Mouse (Mus musculus): ENCODE measurements at regions not wholly inside any gene's neighbourhood (a gene's known extent, or its start where the extent isn't known, plus 50 kb on each side); places are given as distances from the start of the nearest gene placed in this dataset.
A peak's percentile ranks its signal among the peaks of the same experiment; 100 is the strongest.

DNA sequence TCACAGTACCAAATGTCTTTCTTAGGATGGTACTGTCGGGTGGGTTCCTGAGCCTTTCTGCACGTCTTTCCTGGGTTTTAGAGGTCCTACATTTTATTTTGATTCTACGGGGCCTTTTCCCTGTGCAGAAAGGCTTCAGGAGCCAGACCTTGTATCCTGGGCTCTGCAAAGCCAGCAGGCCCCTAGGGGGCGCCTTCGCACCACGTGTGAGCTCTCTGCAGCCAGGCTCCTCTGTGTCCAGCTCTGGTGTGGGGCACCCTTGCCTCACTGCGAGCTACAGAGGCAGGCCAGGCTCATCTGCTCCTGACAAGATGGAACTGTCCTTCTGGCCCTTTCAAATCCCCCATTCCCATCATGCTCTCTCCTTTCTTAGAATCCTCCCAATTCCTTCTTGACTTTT is 53.3 kb upstream of the Usp3 start:
- Histone ChIP-seq H3K9me3 (ENCODE audit: low read length) (no peaks in the 10 kb centered on the region), H3K9ac (replicated peaks) (no peak overlapping the region), H3K27ac (ENCODE audit: low read depth) (no peak overlapping the region), H3K4me3 (ENCODE audit: low read depth, low read length) (no peak overlapping the region), H3K36me3 (replicated peaks; ENCODE audit: insufficient read depth, low read length) (no peaks in the 10 kb centered on the region), H3K27me3 (ENCODE audit: insufficient read depth, low read length) (peaks cover 5% of the 10 kb centered on the region; the same call in 1 of the 2 replicates), H3K4me1 (ENCODE audit: insufficient read depth) (no peaks in the 10 kb centered on the region), H3K4me2 (ENCODE audit: low read depth, low read length) (no peak overlapping the region)
- TF ChIP-seq EP300 (IDR thresholded peaks at IDR 0.05; ENCODE audit: low read depth) (no peak), CTCF (IDR thresholded peaks at IDR 0.05; ENCODE audit: low read depth) (peak; percentile 92)
- peak; percentile 90 for DNase-seq
- 10% methylated on average over 7 of the region's 7 CpGs for WGBS (ENCODE audit: insufficient replicate concordance)
- ATAC-seq = peak; percentile 89

DNA sequence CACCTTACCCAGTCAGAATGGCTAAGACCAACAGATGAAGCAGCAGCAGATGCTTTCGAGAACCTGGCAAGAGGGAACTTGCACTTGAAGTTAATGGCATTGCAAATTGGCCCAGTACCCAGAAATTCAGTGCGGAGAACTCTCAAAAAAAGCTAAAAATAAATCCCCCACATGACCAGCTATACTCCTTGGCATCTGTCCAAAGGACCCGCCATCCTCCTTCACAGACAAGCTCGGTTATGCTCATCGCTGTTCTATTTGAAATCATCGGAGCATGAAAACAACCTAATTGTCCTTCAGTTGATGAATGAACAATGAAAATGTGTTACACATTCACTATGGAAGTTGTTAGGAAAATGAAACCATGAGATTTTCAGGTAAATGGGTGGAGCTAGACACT is 58.4 kb upstream of the Usp3 start:
- Histone ChIP-seq H3K27ac (ENCODE audit: low read depth) (no peak overlapping the region), H3K4me1 (ENCODE audit: insufficient read depth) (0 out of 2 replicates have a peak, but pooled peaks cover 2% of the 10 kb centered on the region), H3K9ac (replicated peaks) (no peak overlapping the region), H3K4me3 (ENCODE audit: low read depth, low read length) (no peak overlapping the region), H3K9me3 (ENCODE audit: low read length) (no peaks in the 10 kb centered on the region), H3K4me2 (ENCODE audit: low read depth, low read length) (no peak overlapping the region), H3K27me3 (ENCODE audit: insufficient read depth, low read length) (peaks cover 4% of the 10 kb centered on the region; the same call in 1 of the 2 replicates), H3K36me3 (replicated peaks; ENCODE audit: insufficient read depth, low read length) (no peaks in the 10 kb centered on the region)
- no peak for DNase-seq
- TF ChIP-seq EP300 (IDR thresholded peaks at IDR 0.05; ENCODE audit: low read depth) = no peak
- no peak for TF ChIP-seq CTCF (IDR thresholded peaks at IDR 0.05; ENCODE audit: low read depth)
- 70% methylated on average over 6 of the region's 6 CpGs for WGBS (ENCODE audit: insufficient replicate concordance)
- ATAC-seq = no peak

DNA sequence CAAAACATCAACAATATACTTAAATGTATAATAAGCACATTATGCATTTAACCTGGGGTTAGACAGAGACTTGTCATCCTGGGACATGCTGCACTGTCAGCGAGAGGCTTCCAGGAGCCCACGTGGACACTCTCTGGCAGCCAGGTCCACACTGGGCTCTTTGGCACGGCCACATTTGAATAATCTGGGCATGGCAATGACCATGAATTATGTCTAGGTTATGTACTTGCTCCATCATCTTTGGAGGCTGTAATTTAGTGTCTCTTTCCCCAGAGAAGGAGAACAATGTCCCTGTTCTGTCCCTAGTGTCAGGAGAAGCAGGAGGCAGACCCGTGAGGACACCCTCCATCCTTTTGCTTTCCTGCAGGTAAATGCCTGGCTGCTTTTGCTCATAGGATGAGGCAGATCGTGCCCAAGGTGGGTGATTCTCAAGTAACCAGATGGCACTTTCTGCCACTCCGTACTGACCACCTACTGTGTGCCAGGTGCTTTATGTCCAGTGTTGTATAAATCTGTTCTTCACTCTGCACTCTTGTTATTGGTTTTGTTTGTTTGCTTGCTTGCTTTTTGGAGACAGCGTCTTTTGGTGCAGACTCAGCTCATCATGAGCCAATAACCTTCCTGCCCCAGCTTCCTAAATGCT is 56.2 kb upstream of the Car12 start:
- no peaks in the 10 kb centered on the region for H3K36me3 ChIP-seq (replicated peaks; ENCODE audit: insufficient read depth, low read length)
- DNase-seq = no peak
- H3K4me1 ChIP-seq (ENCODE audit: insufficient read depth) = no peaks in the 10 kb centered on the region
- no peaks in the 10 kb centered on the region for H3K9me3 ChIP-seq (ENCODE audit: low read length)
- 75% methylated on average over 7 of the region's 7 CpGs for WGBS (ENCODE audit: insufficient replicate concordance)
- no peak for ATAC-seq
- H3K4me3 ChIP-seq (ENCODE audit: low read depth, low read length) = no peak overlapping the region
- no peaks in the 10 kb centered on the region for H3K27me3 ChIP-seq (ENCODE audit: insufficient read depth, low read length)
- no peak overlapping the region for H3K4me2 ChIP-seq (ENCODE audit: low read depth, low read length)
- no peak overlapping the region for H3K9ac ChIP-seq (replicated peaks)
- TF ChIP-seq CTCF (IDR thresholded peaks at IDR 0.05; ENCODE audit: low read depth) = no peak
- no peak for TF ChIP-seq EP300 (IDR thresholded peaks at IDR 0.05; ENCODE audit: low read depth)
- H3K27ac ChIP-seq (ENCODE audit: low read depth) = no peak overlapping the region

DNA sequence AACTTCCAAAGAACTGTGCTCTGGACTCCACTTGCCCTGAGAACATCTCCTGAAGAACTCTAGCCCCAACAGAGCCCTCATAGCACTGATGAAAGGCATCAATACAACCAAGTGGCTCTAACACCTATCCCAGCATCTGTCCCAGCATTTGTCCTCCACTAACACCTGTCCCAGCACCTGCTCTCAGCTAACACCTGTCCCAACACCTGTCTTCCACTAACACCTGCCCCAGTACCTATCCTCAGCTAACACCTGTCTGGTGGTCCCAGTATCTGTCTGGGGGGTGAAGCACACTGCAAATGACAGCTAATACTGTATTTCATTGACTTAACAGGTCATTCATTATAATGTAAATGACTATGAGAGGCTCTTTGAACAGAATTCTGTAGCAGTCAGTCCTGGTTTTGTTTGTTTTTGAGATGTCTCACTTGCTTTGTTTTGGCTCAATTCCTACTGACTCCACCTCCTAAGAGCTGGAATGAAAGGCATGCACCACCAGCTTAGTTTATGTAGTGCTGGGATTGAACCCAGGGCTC is 54.7 kb upstream of the Car12 start:
- Histone ChIP-seq H3K27ac (ENCODE audit: low read depth) (no peak overlapping the region), H3K36me3 (replicated peaks; ENCODE audit: insufficient read depth, low read length) (no peaks in the 10 kb centered on the region), H3K9ac (replicated peaks) (no peak overlapping the region), H3K4me2 (ENCODE audit: low read depth, low read length) (no peak overlapping the region), H3K27me3 (ENCODE audit: insufficient read depth, low read length) (no peaks in the 10 kb centered on the region), H3K9me3 (ENCODE audit: low read length) (no peaks in the 10 kb centered on the region), H3K4me1 (ENCODE audit: insufficient read depth) (no peaks in the 10 kb centered on the region), H3K4me3 (ENCODE audit: low read depth, low read length) (no peak overlapping the region)
- DNase-seq (no peak), ATAC-seq (no peak)
- TF ChIP-seq EP300 (IDR thresholded peaks at IDR 0.05; ENCODE audit: low read depth) (no peak), CTCF (IDR thresholded peaks at IDR 0.05; ENCODE audit: low read depth) (no peak)

DNA sequence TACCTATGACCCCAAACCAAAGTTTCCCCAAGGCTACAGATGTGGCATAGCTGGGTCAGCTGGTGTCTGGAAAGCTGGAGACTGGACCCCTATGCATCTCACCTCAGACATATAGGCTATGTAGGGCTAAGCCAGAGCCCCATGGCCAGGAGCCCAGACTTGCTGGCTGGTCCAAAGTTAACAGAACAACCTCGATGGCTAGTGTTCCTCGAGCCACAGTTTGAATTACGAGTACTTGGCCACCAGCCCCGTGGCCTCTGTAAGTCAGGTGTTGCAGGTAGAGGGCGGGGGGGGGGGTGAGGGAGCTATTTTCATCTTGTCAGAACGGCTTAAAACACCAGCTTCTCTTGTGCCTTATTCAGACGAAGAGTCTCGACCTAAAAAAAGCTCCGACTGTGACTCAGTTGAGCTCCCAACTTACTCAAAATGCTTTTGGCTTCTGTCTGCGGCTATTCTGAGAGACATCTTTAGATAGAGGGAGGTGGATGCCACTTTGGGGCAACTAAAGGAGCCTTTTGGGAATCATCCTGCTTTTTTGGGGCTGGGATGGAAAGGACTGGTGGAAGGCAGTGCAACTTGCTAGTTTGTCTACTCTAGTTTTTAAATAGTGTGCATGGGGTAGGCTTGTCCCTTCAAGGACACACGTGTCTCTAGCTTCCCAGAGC is 53.6 kb upstream of the Car12 start:
- Histone ChIP-seq H3K4me2 (ENCODE audit: low read depth, low read length) (no peak overlapping the region), H3K27me3 (ENCODE audit: insufficient read depth, low read length) (no peaks in the 10 kb centered on the region), H3K4me1 (ENCODE audit: insufficient read depth) (no peaks in the 10 kb centered on the region), H3K9me3 (ENCODE audit: low read length) (no peaks in the 10 kb centered on the region), H3K4me3 (ENCODE audit: low read depth, low read length) (no peak overlapping the region), H3K27ac (ENCODE audit: low read depth) (no peak overlapping the region), H3K36me3 (replicated peaks; ENCODE audit: insufficient read depth, low read length) (no peaks in the 10 kb centered on the region), H3K9ac (replicated peaks) (no peak overlapping the region)
- ATAC-seq (no peak), DNase-seq (no peak)
- 72% methylated on average over 11 of the region's 11 CpGs for WGBS (ENCODE audit: insufficient replicate concordance)
- no peak for TF ChIP-seq CTCF (IDR thresholded peaks at IDR 0.05; ENCODE audit: low read depth)

DNA sequence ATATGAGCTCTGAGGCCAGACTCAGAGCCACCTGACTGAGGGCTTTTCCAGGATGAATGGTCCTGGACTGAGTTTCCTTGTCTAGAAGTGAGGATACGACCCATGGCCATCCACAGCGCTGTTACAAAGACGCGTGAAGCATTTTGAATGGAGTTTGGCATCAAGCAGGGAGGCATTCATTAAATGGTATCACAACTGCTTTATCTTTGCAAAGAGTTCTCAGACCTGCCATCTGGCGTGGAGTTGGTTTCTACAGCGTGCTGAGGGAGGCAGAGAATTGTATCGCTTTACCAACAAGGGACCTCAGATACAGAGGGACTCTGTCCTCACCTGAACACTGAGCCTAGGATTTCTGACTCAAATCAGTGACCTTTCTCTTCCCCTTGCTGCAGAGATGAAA is 51.9 kb upstream of the Car12 start:
- no peak overlapping the region for H3K9ac ChIP-seq (replicated peaks)
- 80% methylated on average over 7 of the region's 7 CpGs for WGBS (ENCODE audit: insufficient replicate concordance)
- TF ChIP-seq EP300 (IDR thresholded peaks at IDR 0.05; ENCODE audit: low read depth) (no peak), CTCF (IDR thresholded peaks at IDR 0.05; ENCODE audit: low read depth) (no peak)

More for the DNA sequence above, 51.9 kb upstream of the Car12 start:
- no peak overlapping the region for H3K27ac ChIP-seq (ENCODE audit: low read depth)
- no peak for DNase-seq
- no peak overlapping the region for H3K4me3 ChIP-seq (ENCODE audit: low read depth, low read length)
- no peak for ATAC-seq
- H3K27me3 ChIP-seq (ENCODE audit: insufficient read depth, low read length) = no peaks in the 10 kb centered on the region
- no peaks in the 10 kb centered on the region for H3K36me3 ChIP-seq (replicated peaks; ENCODE audit: insufficient read depth, low read length)
- no peaks in the 10 kb centered on the region for H3K4me1 ChIP-seq (ENCODE audit: insufficient read depth)
- H3K9me3 ChIP-seq (ENCODE audit: low read length) = no peaks in the 10 kb centered on the region
- H3K4me2 ChIP-seq (ENCODE audit: low read depth, low read length) = no peak overlapping the region

All from liver, postnatal 0 days (tissue).